Mouse (Mus musculus) CH12.LX (cell line): ENCODE measurements around the gene Carmil1. TPM values are rescaled to one million over a fixed set of nuclear protein-coding genes. Genes with fewer than 3 reads are reported as not detected.

ENCODE experiments used
- DNase-seq: peaks from one replicate; pipeline ENCODE4 v3.0.0-alpha.2; 2013; ENCODE audit errors: extremely low read depth
- H3K27ac ChIP-seq: 2 replicates; pipeline ENCODE4 v1.5.1; 2012; ENCODE audit warnings: low read depth, mild to moderate bottlenecking, control low read depth, moderate library complexity; ENCODE audit not compliant: insufficient read depth
- H3K27me3 ChIP-seq: replicated peaks from 2 replicates; pipeline ENCODE3; 2012; ENCODE audit warnings: inconsistent platforms
- H3K36me3 ChIP-seq, 2 experiments: replicated peaks in 1 of 2; 2 replicates each; pipeline versions ENCODE3 to v1.6.1; 2012; ENCODE audit warnings: inconsistent platforms in 1 of 2, low read length in 1 of 2, mild to moderate bottlenecking in 1 of 2, mixed read lengths in 1 of 2, moderate library complexity in 1 of 2; ENCODE audit not compliant: control insufficient read depth in 1 of 2, insufficient read depth in 1 of 2
- H3K4me1 ChIP-seq, 2 experiments: 2 replicates each; pipeline ENCODE4 v1.6.1; 2012; ENCODE audit warnings: inconsistent platforms in 1 of 2, moderate library complexity in 1 of 2; ENCODE audit not compliant: insufficient read depth in 2 of 2, control insufficient read depth in 1 of 2
- H3K4me2 ChIP-seq: 2 replicates; pipeline ENCODE4 v1.6.1; 2012; ENCODE audit warnings: low read depth, mild to moderate bottlenecking, control low read depth; ENCODE audit not compliant: poor library complexity, insufficient read depth, severe bottlenecking
- H3K4me3 ChIP-seq, 3 experiments: fragments of 150-350 bp in 1 of 3; sonication (generic) in 1 of 3; replicated peaks in 1 of 3; 2 replicates each; pipeline versions ENCODE3 to v1.5.1; 2011 to 2012; ENCODE audit warnings: low read depth in 2 of 3, low read length in 2 of 3, mild to moderate bottlenecking in 2 of 3, moderate library complexity in 2 of 3, control low read depth in 1 of 3, improper control_type of control experiment in 1 of 3, inconsistent platforms in 1 of 3, mixed read lengths in 1 of 3; ENCODE audit not compliant: poor library complexity in 1 of 3
- H3K79me2 ChIP-seq: replicated peaks from 2 replicates; pipeline ENCODE4 v1.6.1; 2012; ENCODE audit warnings: mild to moderate bottlenecking, moderate library complexity; ENCODE audit not compliant: control insufficient read depth, poor library complexity, insufficient read depth, severe bottlenecking; ENCODE audit errors: extremely low read depth
- H3K9ac ChIP-seq: 2 replicates; pipeline ENCODE4 v1.6.1; 2012; ENCODE audit warnings: low read depth, mild to moderate bottlenecking, control low read depth, moderate library complexity; ENCODE audit not compliant: insufficient read depth
- H3K9me3 ChIP-seq: replicated peaks from 2 replicates; pipeline ENCODE3; 2012; ENCODE audit warnings: low read length, inconsistent platforms, mixed read lengths
- BHLHE40 ChIP-seq: IDR thresholded peaks from 2 replicates; pipeline ENCODE4 v1.6.1; 2011; ENCODE audit warnings: mild to moderate bottlenecking, low read depth, low read length, improper control_type of control experiment
- CHD1 ChIP-seq: IDR thresholded peaks from 2 replicates; pipeline ENCODE4 v1.6.1; 2012; ENCODE audit warnings: low read depth, low read length, improper control_type of control experiment, inconsistent platforms
- CHD2 ChIP-seq: IDR thresholded peaks from 2 replicates; pipeline ENCODE4 v1.6.1; 2011; ENCODE audit warnings: low read length, improper control_type of control experiment
- CTCF ChIP-seq, 2 experiments: IDR thresholded peaks in 1 of 2; conservative IDR thresholded peaks in 1 of 2; 2 replicates each; pipeline ENCODE4 v1.5.1; 2011 to 2012; ENCODE audit warnings: low read depth in 2 of 2, low read length in 2 of 2, improper control_type of control experiment in 1 of 2, inconsistent platforms in 1 of 2, mild to moderate bottlenecking in 1 of 2, moderate library complexity in 1 of 2
- ELF1 ChIP-seq: IDR thresholded peaks from 2 replicates; pipeline ENCODE4 v1.6.1; 2014; ENCODE audit warnings: low read depth, mild to moderate bottlenecking, inconsistent platforms, low read length, improper control_type of control experiment
- EP300 ChIP-seq: IDR thresholded peaks from 2 replicates; pipeline ENCODE4 v1.6.1; 2011; ENCODE audit warnings: low read length, improper control_type of control experiment
- GABPA ChIP-seq: IDR thresholded peaks from 2 replicates; pipeline ENCODE4 v1.6.1; 2012; ENCODE audit warnings: low read depth, low read length, improper control_type of control experiment, inconsistent platforms; ENCODE audit not compliant: insufficient replicate concordance
- HCFC1 ChIP-seq: IDR thresholded peaks from 2 replicates; pipeline ENCODE4 v1.6.1; 2012; ENCODE audit warnings: low read depth, mild to moderate bottlenecking, inconsistent platforms, low read length, improper control_type of control experiment
- IRF4 ChIP-seq: IDR thresholded peaks from 2 replicates; pipeline ENCODE4 v1.6.1; 2014; ENCODE audit warnings: low read depth, mild to moderate bottlenecking, inconsistent platforms, low read length, improper control_type of control experiment
- JUND ChIP-seq: conservative IDR thresholded peaks from 2 replicates; pipeline ENCODE4 v1.6.1; 2011; ENCODE audit warnings: low read depth, low read length, improper control_type of control experiment
- MAX ChIP-seq: IDR thresholded peaks from 2 replicates; pipeline ENCODE4 v1.6.1; 2011; ENCODE audit warnings: low read length, improper control_type of control experiment
- MXI1 ChIP-seq: IDR thresholded peaks from 2 replicates; pipeline ENCODE4 v1.6.1; 2011; ENCODE audit warnings: mild to moderate bottlenecking, low read depth, low read length, improper control_type of control experiment
- MYC ChIP-seq: IDR thresholded peaks from 2 replicates; pipeline ENCODE4 v1.6.1; 2011; ENCODE audit warnings: low read depth, mild to moderate bottlenecking, improper control_type of control experiment, low read length
- NRF1 ChIP-seq: IDR thresholded peaks from 2 replicates; pipeline ENCODE4 v1.6.1; 2014; ENCODE audit warnings: low read depth, mild to moderate bottlenecking, inconsistent platforms, low read length, improper control_type of control experiment, moderate library complexity
- POLR2A ChIP-seq: IDR thresholded peaks from 2 replicates; pipeline ENCODE4 v1.6.1; 2011; ENCODE audit warnings: low read depth, mild to moderate bottlenecking, improper control_type of control experiment, low read length
- RAD21 ChIP-seq: IDR thresholded peaks from 2 replicates; pipeline ENCODE4 v1.6.1; 2011; ENCODE audit warnings: low read depth, mild to moderate bottlenecking, low read length, improper control_type of control experiment, moderate library complexity
- SMC3 ChIP-seq: IDR thresholded peaks from 2 replicates; pipeline ENCODE4 v1.6.1; 2011; ENCODE audit warnings: low read depth, low read length, improper control_type of control experiment
- USF1 ChIP-seq: IDR thresholded peaks from 2 replicates; pipeline ENCODE4 v1.6.1; 2014; ENCODE audit warnings: low read depth, mild to moderate bottlenecking, inconsistent platforms, low read length, improper control_type of control experiment
- USF2 ChIP-seq: conservative IDR thresholded peaks from 2 replicates; pipeline ENCODE4 v1.6.1; 2011; ENCODE audit warnings: low read depth, low read length, improper control_type of control experiment
- ZKSCAN1 ChIP-seq: IDR thresholded peaks from 2 replicates; pipeline ENCODE4 v1.6.1; 2012; ENCODE audit warnings: low read depth, inconsistent platforms, low read length, improper control_type of control experiment, borderline replicate concordance
- dilution Hi-C: fragments of 300-500 bp; cut with MboI; formaldehyde crosslinking; loops from 2 replicates; pipeline ENCODE4 v1.14.3; 2020; ENCODE audit warnings: low sequenced_read_pairs; ENCODE audit not compliant: extremely low pct_unique_long_range_greater_than_20kb, extremely low pct_ligation_motif_present
- in situ Hi-C: fragments of 300-500 bp; cut with MboI; formaldehyde crosslinking; loops from 3 replicates; pipeline ENCODE4 v1.14.3; 2019; ENCODE audit warnings: low sequenced_read_pairs, low pct_ligation_motif_present, low pct_unique_long_range_greater_than_20kb, mixed read lengths
- polyA plus RNA-seq: library from polyadenylated mRNA; unstranded; fragments of >175 nt; gene quantifications from 2 replicates; pipeline ENCODE4 v1.2.1, GENCODE M21; 2012; ENCODE audit warnings: low read depth; ENCODE audit not compliant: insufficient read length
- total RNA-seq, 2 experiments: library from RNA; depleted of rRNA; stranded (reverse); fragments of 300-350 nt in 1 of 2; fragments of >200 nt in 1 of 2; gene quantifications; 2 replicates each; pipeline ENCODE4 v1.2.3; 2012 to 2014

The Carmil1 gene
- total and polyA plus RNA-seq, 3 experiments: 1.1 to 9.4 (median 7.2) TPM

- no peak for DNase-seq
- Histone ChIP-seq H3K79me2 (no peaks in the 10 kb centered on the region), H3K4me2 (no peak overlapping the region), H3K4me3 (no peak overlapping the region), H3K9ac (no peak overlapping the region), H3K27me3 (no peaks in the 10 kb centered on the region), H3K9me3 (no peaks in the 10 kb centered on the region), H3K4me1 (peaks cover 6 to 18% of the 10 kb centered on the region in 2 experiments; a peak in 3 of 4 replicates), H3K36me3 (no peaks in the 10 kb centered on the region), H3K27ac (no peak overlapping the region)
- no peak for TF ChIP-seq USF2
- no peak for TF ChIP-seq SMC3
- TF ChIP-seq NRF1: no peak
- no peak for TF ChIP-seq POLR2A
- TF ChIP-seq CHD1: no peak
- TF ChIP-seq GABPA: no peak
- no peak for TF ChIP-seq ELF1
- no peak for TF ChIP-seq CTCF (conservative IDR thresholded peaks at IDR 0.05 in 1 of 2, IDR thresholded peaks at IDR 0.05 in 1 of 2; ENCODE audit: low read depth in 2 of 2, low read length in 2 of 2)
- in situ Hi-C loops (no loop called here), dilution Hi-C loops (no loop called here)
Observed at GRCm38 (mm10) chr13:24211229-24211628, 69.4 kb downstream of the Carmil1 start.

GRCm38 (mm10) chr13:24206097-24206496, 74.5 kb downstream of the Carmil1 start:
- Histone ChIP-seq H3K79me2 (no peaks in the 10 kb centered on the region), H3K9me3 (no peaks in the 10 kb centered on the region), H3K9ac (no peak overlapping the region), H3K36me3 (peaks cover 0 to 2% of the 10 kb centered on the region in 2 experiments), H3K4me2 (peak overlapping the region; percentile 67; the same call in 1 of the 2 replicates), H3K4me3 (peak overlapping the region in 1 of 3 experiments; percentile 21), H3K27me3 (no peaks in the 10 kb centered on the region), H3K4me1 (peaks cover 6 to 62% of the 10 kb centered on the region in 2 experiments; a peak in 3 of 4 replicates), H3K27ac (no peak overlapping the region)
- TF ChIP-seq JUND (no peak), USF2 (peak; percentile 48), USF1 (peak; percentile 68), MYC (peak; percentile 88), CHD2 (no peak), GABPA (no peak), EP300 (peak; percentile 56), ZKSCAN1 (no peak), IRF4 (peak; percentile 60), HCFC1 (no peak), BHLHE40 (peak; percentile 31; the same call in 1 of the 2 replicates), MAX (peak; percentile 90), RAD21 (no peak), MXI1 (peak; percentile 47; the same call in 1 of the 2 replicates)
- dilution Hi-C loops: no loop called here
- in situ Hi-C loops: no loop called here
- DNase-seq: peak; percentile 56
